Mouse (Mus musculus) testis, adult 2 months (tissue): ENCODE measurements around the gene Galnt13. TPM values are rescaled to one million over a fixed set of nuclear protein-coding genes. Genes with fewer than 3 reads are reported as not detected.
"Not testable (repeated sequence)": the region's sequence is repeated elsewhere in the genome, so short reads cannot be mapped to it uniquely, and the experiment has no call there.

Experiments used
- H3K27ac ChIP-seq: fragments of 200-500 bp; 2 replicates; pipeline ENCODE4 v1.5.1; 2012; ENCODE audit warnings: low read depth, low read length; ENCODE audit not compliant: control insufficient read depth, insufficient read depth
- H3K27me3 ChIP-seq: fragments of 200-500 bp; 2 replicates; pipeline ENCODE4 v1.6.1; 2012; ENCODE audit warnings: mild to moderate bottlenecking, low read length, moderate library complexity; ENCODE audit not compliant: control insufficient read depth, insufficient read depth
- H3K36me3 ChIP-seq: fragments of 200-500 bp; 2 replicates; pipeline ENCODE4 v1.6.1; 2012; ENCODE audit warnings: mild to moderate bottlenecking, low read length; ENCODE audit not compliant: control insufficient read depth, insufficient read depth
- H3K4me1 ChIP-seq: fragments of 200-500 bp; 2 replicates; pipeline ENCODE4 v1.6.1; 2012; ENCODE audit warnings: low read length; ENCODE audit not compliant: control insufficient read depth, insufficient read depth
- H3K4me3 ChIP-seq: fragments of 200-500 bp; 2 replicates; pipeline ENCODE4 v1.5.1; 2012; ENCODE audit warnings: low read depth, mild to moderate bottlenecking, low read length, moderate library complexity, mixed read lengths; ENCODE audit not compliant: control insufficient read depth
- CTCF ChIP-seq: fragments of 200-500 bp; IDR thresholded peaks from 2 replicates; pipeline ENCODE4 v1.5.1; 2012; ENCODE audit warnings: low read depth, mild to moderate bottlenecking, inconsistent platforms, low read length, moderate library complexity; ENCODE audit not compliant: control insufficient read depth, insufficient read depth, insufficient replicate concordance
- POLR2A ChIP-seq: fragments of 200-500 bp; IDR thresholded peaks from 2 replicates; pipeline ENCODE4 v1.6.1; 2012; ENCODE audit warnings: low read depth, mild to moderate bottlenecking, inconsistent platforms, low read length, moderate library complexity; ENCODE audit not compliant: control insufficient read depth
- polyA plus RNA-seq: library from polyadenylated mRNA; depleted of rRNA; stranded (reverse); fragments of >200 nt; gene quantifications from 2 replicates; pipeline ENCODE4 v1.2.3, GENCODE M21; 2012

The Galnt13 gene
- polyA plus RNA-seq, 1 experiment = 0.11 TPM

DNA sequence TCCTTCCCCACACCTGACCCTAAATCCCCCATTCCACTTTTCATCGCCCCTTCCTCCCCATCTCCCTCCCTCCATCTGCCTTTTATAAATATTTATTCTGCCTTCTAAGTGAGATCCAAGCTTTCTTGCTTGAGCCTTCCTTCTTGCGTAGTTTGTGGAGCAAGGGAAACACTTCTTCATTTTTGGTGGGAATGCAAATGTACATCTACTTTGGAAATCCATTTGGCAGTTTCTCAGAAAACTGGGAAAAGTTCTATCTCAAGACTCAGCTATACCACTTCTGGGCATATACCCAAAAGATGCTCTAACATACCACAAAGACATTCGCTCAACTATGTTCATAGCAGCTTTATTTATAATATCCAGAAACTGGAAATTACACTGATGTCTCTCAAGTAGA, 86.9 kb downstream of the Galnt13 start:
- no peaks in the 10 kb centered on the region for H3K36me3 ChIP-seq
- H3K4me1 ChIP-seq = no peaks in the 10 kb centered on the region
- H3K27ac ChIP-seq = no peak overlapping the region
- TF ChIP-seq CTCF (no peak), POLR2A (no peak)
- H3K27me3 ChIP-seq = no peaks in the 10 kb centered on the region
- no peak overlapping the region for H3K4me3 ChIP-seq

DNA sequence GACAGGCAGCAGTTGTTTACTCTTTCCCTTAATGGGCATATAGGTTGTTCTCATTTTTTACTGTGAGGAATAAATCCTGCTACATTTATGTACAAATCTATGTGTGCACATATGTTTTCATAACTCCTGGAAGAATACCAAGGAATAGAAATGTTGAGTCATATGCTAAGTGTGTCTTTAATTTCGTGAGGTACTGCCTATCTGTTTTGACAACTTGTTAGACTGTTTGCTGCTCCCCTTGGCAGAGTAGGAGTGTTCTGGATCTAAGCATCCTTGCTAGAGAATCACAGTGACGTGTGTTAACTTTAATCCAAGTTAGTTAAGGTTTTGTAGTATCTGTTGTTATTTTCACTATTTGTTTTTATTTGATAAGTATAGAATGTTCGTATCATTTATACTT, 91.0 kb downstream of the Galnt13 start:
- Histone ChIP-seq H3K4me3 (no peak overlapping the region), H3K4me1 (no peaks in the 10 kb centered on the region), H3K27me3 (no peaks in the 10 kb centered on the region), H3K27ac (no peak overlapping the region), H3K36me3 (no peaks in the 10 kb centered on the region)
- no peak for TF ChIP-seq POLR2A

DNA sequence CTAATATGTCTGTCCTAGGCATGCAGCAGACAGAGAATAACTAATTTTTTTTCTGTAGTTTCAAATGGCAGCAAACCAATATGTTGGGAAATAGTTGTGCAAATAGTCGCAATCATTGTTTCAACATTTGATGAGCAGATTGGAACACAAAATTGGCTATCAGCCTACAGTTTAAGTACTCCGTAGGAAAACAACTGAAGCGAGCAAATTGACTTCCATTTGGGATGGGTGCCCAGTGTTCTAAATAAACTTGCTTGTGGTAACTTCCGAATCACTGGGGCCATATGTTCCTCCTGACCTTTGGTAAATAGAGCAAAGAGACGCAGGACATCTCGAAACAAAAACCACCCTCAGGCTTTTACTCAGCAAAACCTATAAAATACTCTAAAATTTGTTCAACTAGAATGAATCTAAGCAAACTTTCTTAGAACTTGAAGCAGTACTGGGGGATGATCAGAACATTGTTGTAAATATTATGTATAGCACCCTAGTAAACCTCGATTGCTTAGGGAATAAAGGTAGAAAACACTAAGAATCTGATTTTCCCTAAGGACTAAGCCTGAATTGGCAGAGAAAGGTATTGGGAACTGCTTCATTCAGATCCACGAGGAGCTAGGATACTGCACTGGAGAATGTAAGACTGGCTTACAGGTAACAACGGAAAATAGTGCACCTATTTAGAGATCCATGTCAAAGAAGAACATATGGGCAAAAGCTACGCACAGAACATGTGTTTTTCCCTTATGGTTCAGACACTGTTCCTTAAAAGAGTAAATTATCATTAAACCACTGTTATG, 122.4 kb downstream of the Galnt13 start:
- no peak overlapping the region for H3K4me3 ChIP-seq
- H3K27ac ChIP-seq = no peak overlapping the region
- H3K4me1 ChIP-seq = no peaks in the 10 kb centered on the region
- H3K36me3 ChIP-seq = no peaks in the 10 kb centered on the region
- no peaks in the 10 kb centered on the region for H3K27me3 ChIP-seq
- TF ChIP-seq CTCF (no peak), POLR2A (no peak)

DNA sequence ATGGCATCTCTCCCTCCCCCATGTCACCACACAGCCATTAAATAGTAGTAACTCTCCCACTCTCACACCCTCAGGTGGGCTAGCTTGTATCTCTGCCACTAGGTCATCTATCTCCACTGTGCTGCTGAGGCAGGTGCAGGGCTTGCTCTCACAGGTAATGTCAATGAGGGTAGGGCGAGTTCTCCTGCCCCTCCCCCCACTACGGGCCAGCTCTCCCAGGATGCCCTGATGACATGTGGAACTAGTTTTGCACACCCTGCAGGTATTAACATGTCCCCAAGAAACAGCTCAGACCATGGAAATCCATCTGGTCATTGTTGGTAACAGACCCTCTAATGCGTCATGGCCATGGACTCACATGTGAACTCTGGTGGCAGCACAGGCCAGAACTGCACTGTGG, 129.0 kb downstream of the Galnt13 start:
- H3K36me3 ChIP-seq = no peaks in the 10 kb centered on the region
- H3K27me3 ChIP-seq = no peaks in the 10 kb centered on the region
- H3K4me3 ChIP-seq = no peak overlapping the region
- TF ChIP-seq POLR2A (no peak), CTCF (no peak)
- H3K4me1 ChIP-seq = no peaks in the 10 kb centered on the region
- no peak overlapping the region for H3K27ac ChIP-seq

DNA sequence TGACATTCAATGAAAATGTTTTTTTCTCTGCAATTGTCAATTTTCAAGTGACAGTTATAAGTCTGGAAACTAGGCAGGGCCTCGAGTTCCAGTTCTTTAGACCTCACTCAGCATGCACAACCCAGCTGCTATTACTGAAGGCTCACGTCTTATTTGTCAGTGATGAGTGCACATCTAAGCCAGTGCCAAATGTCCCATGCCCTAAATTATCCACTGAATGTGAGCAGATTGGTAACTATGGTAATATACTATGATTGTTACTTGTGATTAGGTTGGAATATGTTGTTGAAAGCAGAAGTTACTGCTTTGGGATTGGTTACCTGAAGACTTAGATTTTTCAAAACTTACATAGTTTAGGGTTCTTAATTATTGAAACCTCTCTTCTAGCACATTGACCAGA, 131.1 kb downstream of the Galnt13 start:
- TF ChIP-seq CTCF (no peak), POLR2A (no peak)
- no peak overlapping the region for H3K27ac ChIP-seq
- no peak overlapping the region for H3K4me3 ChIP-seq
- no peaks in the 10 kb centered on the region for H3K36me3 ChIP-seq
- H3K27me3 ChIP-seq = no peaks in the 10 kb centered on the region
- H3K4me1 ChIP-seq = no peaks in the 10 kb centered on the region

DNA sequence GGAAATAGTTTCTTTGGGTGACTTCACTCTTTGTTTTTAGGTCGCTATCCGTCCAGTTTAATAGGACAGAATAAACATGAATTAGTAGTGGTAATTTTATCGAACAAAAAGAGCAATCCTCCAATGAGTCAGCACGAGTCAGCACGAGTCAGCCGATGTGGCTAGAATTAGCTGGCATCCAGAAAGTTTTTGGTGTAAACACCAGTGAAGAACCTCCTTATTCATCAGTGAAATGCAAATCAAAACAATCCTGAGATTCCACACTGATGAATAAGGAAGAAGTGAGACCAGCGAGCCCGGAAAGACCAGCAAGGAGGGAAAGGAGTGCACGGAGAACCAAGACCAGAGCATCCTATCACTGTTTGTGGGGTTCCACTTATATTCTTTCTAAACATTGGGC, 131.5 kb downstream of the Galnt13 start:
- H3K36me3 ChIP-seq = no peaks in the 10 kb centered on the region
- H3K27me3 ChIP-seq = no peaks in the 10 kb centered on the region

DNA sequence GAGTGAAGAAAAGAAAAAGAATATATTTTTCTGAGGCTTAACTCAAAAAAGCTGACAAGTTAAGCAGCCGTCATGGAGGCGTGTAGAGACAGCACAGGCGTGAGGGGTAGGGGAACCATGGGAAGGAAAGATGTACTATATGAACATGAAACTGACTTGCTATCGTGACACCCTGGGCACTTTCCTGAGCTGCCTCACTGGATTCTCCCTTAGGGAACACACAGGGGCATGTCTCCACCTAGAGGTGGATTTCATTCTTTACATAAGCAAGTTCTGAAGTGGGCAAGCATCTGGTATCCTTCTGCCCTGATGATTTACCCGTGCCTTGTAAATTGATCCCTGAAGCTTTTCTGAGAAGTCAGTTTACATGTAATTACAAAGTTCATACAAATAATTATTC, 277.7 kb downstream of the Galnt13 start:
- H3K27me3 ChIP-seq, H3K4me1 ChIP-seq, H3K4me3 ChIP-seq, H3K36me3 ChIP-seq, H3K27ac ChIP-seq: not testable (repeated sequence)

More for the DNA sequence above, 131.5 kb downstream of the Galnt13 start:
- Histone ChIP-seq H3K4me3 (no peak overlapping the region), H3K4me1 (no peaks in the 10 kb centered on the region), H3K27ac (no peak overlapping the region)
- TF ChIP-seq CTCF (no peak), POLR2A (no peak)

DNA sequence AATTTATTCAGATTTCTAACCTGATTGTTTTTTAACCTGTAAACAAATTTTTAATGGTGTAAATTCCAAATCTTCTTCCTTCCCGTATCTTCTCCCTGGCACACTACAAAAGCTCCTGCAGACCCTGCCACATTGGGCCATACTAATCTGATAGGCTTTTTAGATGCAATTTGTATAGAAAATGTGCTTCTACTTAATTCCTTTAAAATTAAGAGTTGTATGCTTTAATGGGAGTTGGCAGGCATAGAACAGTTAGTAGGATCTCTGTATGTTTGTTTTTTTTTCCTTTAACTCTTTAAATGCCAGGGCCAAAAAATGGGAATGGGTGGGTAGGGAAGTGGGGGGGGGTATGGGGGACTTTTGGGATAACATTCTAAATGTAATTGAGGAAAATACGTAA, 315.1 kb downstream of the Galnt13 start:
- Histone ChIP-seq H3K4me1 (no peaks in the 10 kb centered on the region), H3K27me3 (no peaks in the 10 kb centered on the region), H3K4me3 (no peak overlapping the region), H3K36me3 (no peaks in the 10 kb centered on the region), H3K27ac (no peak overlapping the region)
- TF ChIP-seq POLR2A (no peak), CTCF (no peak)
